Mouse (Mus musculus) heart, postnatal 25 days (tissue): ENCODE measurements around the gene Usb1. TPM values are rescaled to one million over a fixed set of nuclear protein-coding genes. Genes with fewer than 3 reads are reported as not detected.

ENCODE experiments used
- DNase-seq: peaks from one replicate; pipeline ENCODE4 v3.0.0; 2022; ENCODE audit warnings: low spot score
- intact Hi-C: fragments of 180-260 bp; cut with DNase I; formaldehyde crosslinking; loops from one replicate; pipeline ENCODE4 v1.15.1; 2025
- total RNA-seq, 2 experiments: library from RNA; stranded (reverse); gene quantifications; 2 replicates each; pipeline ENCODE4 v1.2.3; 2021

Gene Usb1
- total RNA-seq, 2 experiments from 2014 or later: 14.2 to 16.6 TPM

- intact Hi-C loops: no loop called here
- DNase-seq: no peak
These were observed 64.7 kb downstream of the Usb1 start for GRCm38 (mm10) chr8:95396752-95397151.

Other genes starting within 250 kb of the Usb1 start
- gene Kifc3, start 129.5 kb upstream of the Usb1 start, total RNA-seq: 10 to 100 TPM; 67.1 to 72.4 TPM
- gene Cngb1, start 25.7 kb upstream of the Usb1 start, total RNA-seq: under 1 TPM; 0.75 to 0.86 TPM
- gene Tepp, start 21.7 kb upstream of the Usb1 start, total RNA-seq: not detected
- gene Zfp319, start 334 bp upstream of the Usb1 start, total RNA-seq: 1 to 10 TPM; 8.5 to 9.9 TPM
- gene Mmp15, start 20.0 kb downstream of the Usb1 start, total RNA-seq: 10 to 100 TPM; 72.4 to 72.5 TPM
- 10 to 100 TPM; 27.1 to 28.7 TPM for gene Cfap20, start 102.6 kb downstream of the Usb1 start, total RNA-seq
- 10 to 100 TPM; 26.0 to 27.3 TPM for gene Csnk2a2, start 157.8 kb downstream of the Usb1 start, total RNA-seq
- gene Ccdc113, start 201.8 kb downstream of the Usb1 start, total RNA-seq: not detected
- gene Prss54, start 244.1 kb downstream of the Usb1 start, total RNA-seq: not detected